Mouse (Mus musculus): ENCODE measurements around the gene 4933434E20Rik.

Gene 4933434E20Rik

DNA sequence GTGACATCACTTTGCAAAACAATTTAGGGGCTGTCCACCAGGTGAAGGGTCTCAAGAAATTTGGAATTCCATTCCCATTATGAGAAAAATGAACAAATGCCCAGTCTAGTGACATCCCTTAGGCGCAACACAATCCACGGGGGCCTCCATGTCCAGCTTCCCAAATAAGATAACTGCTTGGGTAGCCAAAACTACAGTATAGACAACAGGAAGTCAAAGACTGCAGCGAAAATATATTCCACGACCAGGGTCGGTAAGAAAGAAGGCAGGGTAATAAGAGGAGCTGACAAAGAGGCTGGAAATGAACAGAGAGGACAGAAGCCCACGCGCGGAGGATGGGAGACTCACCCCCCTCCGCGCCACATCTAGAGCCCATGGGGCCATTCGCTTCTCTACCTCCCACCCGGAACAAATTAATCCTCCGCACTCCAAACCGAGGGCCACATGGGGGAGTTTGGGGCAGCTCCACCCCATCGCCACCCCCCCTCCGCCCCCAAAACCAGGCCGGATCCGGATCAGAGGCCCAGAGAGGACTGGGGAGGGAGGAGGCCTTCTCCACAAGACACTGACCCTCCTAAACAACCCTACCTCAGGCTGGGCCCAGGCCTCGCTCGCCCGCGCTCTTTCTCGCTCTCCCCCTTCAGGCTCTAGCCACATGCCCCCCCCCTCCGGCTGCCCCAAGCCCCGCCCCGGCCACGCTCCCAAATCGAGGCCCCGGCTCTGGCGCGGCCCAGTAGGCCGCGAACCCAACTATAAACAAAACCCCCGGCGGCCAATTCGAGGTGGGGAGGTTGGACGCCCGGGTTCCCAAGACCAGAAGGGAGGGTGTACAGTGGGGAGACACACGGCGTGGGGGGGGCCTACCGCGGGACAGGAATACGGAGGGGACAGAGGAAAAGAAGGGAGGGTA is at the start of gene 4933434E20Rik:
TSS of gene 4933434E20Rik (plus strand) at position 196 of the 910 bp plus-strand sequence.
- DNase-seq (ENCODE audit: low read depth, low spot score), result peak; percentile 51

DNA sequence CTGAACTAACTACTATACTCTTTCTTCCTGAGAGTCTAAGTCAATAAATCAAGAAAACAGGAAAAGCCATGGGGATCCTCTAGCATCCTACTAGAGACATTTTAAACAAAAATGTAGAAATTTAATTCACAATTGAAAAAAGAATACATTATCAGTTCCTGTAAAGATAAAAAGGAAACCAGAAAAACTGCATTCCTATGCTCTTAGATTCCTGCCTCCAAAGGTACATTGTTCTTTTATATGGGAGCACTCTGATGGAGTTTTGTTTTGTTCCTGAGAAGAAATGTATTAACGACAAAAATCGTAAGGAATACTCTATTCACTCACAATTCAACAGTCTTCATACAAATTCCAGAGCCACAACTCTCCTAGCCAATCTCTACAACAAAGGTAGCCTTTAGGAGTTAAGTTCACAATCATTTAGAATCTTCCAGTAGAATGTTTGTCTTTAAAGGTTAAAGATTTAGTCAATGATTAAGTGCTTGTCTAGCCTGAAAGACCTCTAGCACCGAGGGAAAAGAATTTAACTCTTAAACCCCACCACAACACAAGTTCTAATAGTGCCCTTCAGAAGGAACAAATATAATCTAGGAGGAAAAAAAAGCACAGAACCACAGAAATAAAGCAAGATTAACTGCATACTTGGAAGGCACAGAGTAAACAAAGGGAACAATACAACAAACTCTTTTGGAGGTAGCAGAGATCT is 47.2 kb upstream of the 4933434E20Rik start:
- DNase-seq (ENCODE audit: low read depth, low spot score), result no peak

DNA sequence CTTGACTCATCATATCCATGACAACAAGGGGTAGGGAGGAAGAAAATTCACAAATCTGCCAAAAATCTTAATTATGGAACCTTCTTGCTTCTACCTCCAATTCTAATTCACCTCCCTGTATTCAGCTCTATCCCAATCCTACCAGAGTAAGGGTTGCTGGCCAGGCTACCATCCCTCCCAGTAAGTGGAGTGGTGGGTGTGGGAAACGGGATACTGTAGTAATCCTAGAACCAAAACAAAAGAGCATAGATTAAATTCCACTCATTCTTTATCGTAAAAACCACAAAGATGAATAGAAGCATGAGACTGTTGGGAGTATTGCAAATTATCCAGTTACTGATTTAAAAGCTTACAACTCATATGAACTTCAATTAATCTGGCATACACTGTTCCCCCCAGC is 41.1 kb upstream of the 4933434E20Rik start:
- DNase-seq (ENCODE audit: low read depth, low spot score), result no peak

DNA sequence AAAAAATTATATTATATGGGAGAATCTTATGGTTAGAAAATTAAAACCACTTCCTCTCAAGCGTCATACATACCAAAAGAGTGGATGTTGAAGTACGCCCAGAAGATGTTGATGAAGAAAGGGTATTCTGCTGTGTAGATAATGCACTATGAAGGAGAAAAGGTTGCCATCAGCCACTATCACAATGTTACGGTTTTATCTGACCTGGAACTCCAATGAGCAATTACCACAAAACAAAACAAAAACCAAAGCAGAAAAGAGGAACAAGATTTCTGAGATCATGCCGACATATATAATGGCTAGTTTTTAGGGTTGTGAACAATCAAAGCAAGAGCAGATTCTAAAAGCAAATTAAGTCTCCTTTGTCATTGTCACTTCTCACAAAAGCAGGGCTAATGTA is 34.8 kb upstream of the 4933434E20Rik start:
- no peak for DNase-seq (ENCODE audit: low read depth, low spot score)

DNA sequence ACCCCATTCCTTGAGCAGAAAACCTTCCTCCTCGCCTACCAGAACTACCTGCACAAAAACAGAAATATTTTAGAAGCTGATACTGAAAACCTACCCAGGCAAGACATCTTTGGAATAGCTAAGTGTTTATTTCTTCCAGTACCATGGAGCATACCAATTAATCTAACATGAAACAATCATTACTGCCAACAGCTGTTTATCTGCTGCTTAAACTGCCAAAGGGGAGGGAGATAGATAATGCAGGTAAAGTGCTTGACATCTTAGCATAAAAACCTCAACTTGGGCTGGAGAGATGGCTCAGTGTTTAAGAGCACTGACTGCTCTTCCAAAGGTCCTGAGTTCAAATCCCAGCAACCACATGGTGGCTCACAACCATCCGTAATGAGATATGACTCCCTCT is 16.8 kb upstream of the 4933434E20Rik start:
- no peak for DNase-seq (ENCODE audit: low read depth, low spot score)

DNA sequence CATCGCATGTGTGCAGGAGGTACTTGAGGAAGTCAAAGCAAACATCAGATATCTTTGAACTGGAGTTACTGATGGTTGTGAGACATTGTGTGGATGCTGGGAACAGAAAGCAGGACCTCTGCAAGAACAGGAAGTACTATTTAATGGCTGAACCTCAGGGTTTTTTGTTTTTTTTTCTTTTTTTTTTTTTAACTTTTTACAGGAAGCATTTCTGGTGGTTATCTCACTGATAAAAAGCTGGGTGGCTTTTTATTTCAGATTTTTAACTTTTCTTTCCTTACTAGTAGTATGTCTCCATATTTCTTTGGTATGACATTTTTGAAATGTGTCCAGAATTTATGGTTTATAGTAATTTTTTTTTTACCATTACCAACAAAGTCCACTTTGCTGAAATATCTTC is 15.2 kb upstream of the 4933434E20Rik start:
- no peak for DNase-seq (ENCODE audit: low read depth, low spot score)

DNA sequence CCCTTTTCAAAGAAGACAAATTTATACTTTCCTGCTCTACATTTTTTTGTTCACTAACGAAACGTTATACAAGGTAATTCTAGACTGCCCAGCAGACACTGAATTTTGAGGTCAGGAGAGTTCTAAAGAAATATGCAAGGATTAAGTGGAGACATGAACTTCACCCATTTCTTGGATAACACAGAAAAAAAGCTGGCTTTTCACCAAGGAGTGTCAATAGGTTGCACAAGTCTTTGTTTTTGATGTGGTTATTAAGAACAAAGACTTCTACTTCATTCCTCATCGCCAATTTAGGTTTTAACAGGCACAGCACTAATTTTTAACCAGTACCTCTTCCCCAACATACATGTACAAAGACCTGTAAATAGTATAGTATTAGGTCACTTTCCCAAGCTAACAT is 1.7 kb upstream of the 4933434E20Rik start:
- no peak for DNase-seq (ENCODE audit: low read depth, low spot score)

DNA sequence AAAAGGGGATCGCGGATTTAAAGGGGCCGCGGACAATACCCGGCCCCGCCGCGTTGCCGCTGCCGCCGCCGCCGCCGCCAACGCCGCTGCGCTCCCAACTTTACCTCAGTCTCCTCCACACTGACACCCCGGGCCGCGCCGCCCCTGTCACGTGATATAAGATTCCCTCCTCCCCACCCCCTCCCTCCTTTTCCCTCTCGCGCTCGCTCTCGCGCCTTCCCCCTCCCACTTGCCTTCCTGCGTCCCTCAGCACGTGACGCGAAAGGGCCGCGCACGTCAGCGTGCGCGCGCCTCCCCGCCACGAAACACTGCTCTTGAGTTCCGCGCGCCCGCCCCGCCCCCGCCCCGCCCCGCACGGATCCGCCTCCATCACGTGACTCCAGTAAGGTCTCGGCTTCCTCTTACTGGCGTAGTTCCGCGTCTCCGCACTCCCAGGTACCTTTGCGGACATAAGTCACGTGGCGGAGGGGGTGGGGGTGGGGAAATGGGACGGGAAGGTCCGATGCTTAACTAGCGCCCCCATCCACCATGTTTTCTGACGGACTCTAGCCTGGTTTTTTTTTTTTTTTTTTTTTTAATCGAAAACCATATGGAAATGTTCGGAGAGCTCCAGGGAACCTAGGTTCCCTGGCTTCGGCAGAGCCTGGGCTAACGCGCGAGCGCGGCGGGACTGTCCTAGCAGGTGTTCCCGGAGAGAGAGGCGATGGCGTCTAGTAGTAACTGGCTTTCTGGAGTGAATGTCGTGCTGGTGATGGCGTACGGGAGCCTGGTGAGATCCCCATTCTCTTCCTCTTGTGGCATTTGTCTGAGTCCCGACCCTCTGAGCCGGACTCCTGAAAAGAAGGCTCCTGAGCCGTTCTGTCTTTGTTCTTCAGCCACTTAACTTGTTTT is 1.2 kb downstream of the 4933434E20Rik start, which contains the start of gene Ubap2l:
TSS of gene Ubap2l (minus strand) at position 278 of the 891 bp plus-strand sequence.
- DNase-seq (ENCODE audit: low read depth, low spot score), result peak; percentile 99

DNA sequence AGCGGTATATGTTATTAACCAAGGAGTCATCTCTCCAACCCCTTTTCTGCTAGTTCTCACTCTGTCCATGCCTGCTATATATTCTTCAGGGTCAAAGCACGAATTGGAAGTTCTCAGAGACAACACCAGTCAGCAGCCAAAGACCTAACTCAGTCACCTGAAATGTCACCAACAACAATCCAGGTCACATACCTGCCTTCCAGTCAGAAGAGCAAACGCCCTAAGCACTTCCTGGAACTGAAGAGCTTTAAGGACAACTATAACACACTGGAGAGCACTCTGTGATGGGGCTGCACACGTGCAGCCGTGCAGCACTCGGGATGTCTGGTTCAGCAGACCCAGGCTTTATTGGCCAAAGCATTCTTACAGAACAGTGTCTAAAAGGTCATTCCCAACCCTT is 10.1 kb downstream of the 4933434E20Rik start:
- no peak for DNase-seq (ENCODE audit: low read depth, low spot score)

DNA sequence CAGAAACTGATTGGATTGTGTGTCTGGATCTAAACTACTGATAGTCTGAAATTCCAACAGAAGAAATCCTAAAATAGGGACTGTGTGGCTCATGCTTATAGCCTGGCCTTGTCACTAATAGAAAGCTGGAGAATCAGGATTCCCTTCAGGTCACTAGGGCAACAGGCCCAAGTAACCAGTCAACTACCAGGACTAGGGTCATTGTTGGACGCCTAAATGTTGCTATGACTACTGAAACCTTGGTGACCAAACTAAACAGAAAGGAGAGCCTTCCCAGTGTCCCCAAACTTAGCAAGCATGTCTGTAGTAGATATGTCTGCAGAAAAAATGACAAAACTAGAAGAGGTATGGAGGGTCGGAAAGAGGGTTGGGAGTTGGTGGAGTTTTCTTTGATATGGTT is 11.1 kb downstream of the 4933434E20Rik start:
- no peak for DNase-seq (ENCODE audit: low read depth, low spot score)

DNA sequence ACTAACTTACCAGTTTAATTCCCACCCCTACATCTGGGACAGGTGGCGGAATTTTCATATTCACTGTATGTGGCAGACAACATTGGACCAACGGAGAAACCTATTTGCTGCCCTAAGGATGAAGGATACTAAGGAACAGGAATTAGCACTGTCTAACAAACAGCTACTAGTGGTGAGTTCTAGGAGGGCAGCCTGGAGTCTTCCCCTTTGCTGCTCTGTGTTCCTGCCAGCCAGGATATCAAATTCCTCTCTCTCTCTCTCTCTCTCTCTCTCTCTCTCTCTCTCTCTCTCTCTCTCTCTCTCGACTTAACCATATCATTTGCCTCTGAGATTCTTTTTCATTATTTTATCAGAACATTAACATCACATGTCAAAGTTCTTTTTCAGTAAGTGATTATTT is 12.9 kb downstream of the 4933434E20Rik start:
- DNase-seq (ENCODE audit: low read depth, low spot score), result no peak

DNA sequence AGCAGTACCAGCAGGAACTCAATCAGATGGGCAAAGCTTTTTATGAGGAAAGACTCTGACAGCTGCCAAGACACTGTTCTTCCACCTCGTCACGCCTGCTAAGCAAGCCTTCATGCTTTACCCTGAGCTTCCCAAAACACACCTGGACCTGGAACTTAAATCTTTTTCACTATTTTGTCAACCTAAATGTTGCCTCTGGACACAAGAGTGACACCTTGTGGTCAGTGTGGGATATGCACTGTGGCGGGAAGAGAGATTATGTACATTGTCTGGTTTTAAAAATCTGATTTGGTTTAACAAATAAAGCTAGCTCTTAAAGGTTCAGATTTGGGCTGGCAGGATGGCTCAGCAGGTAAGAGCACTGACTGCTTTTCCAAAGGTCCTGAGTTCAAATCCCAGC is 14.1 kb downstream of the 4933434E20Rik start:
- peak; percentile 61 for DNase-seq (ENCODE audit: low read depth, low spot score)

DNA sequence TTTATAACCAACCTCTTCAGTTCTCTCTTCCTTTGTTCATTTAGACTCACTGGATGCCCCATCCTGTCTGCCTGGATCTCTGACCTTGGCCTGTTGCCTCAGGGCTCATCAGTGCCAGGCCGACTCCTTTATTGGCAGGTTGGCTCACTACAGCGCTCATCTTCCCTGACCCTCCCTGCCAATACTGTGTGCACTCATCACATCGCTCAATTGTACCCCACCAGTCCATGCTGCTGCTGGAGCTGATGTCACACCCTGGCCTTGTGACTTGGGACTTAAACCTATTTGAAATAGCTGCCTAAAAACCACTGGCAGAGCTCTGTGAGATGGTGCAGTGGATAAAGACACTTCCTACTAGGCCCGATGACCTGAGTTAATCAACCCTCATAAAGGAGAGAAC is 16.4 kb downstream of the 4933434E20Rik start:
- DNase-seq (ENCODE audit: low read depth, low spot score), result no peak

DNA sequence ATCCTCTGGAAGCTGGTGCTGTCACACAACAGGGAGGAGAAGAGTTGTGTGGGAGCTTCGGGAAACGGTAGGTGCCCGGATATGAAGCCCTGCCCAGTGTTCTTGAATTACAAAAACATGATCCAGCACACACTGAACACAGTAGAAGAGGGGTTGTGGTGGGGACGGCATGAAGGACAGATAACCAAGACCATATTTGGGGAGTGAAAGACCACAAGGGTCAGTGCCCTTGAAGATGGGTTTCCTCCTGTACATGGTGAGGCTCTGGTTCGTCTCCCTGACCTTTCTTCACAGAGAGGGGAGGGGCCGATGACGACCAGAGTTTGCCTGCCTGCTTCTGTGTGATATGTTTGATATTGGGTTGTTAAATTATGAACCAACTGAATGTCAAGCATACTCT is 18.3 kb downstream of the 4933434E20Rik start:
- no peak for DNase-seq (ENCODE audit: low read depth, low spot score)

DNA sequence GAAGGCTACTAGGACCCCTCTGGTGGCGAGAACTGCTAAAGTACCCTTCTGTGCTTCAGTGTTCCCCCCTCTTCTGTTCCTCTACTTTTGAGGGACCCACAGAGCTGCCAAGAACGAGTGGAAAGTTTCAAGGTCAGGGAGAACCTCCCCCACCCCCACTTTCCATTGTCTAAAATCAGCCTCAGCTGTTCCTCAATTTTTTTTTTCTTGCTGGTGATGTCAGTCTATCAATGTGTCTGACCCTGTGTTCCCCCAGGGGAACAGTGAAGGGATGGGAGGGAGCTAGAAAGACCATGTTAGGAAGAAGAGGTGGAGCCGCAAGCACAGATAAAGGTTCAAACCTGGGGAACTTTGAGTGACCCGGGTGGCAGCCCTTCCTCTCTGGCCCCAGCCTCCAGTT is 20.9 kb downstream of the 4933434E20Rik start, which contains the start of gene Tpm3:
TSS of gene Tpm3 (plus strand) at position 356 of the 400 bp plus-strand sequence.
- DNase-seq (ENCODE audit: low read depth, low spot score), result no peak

DNA sequence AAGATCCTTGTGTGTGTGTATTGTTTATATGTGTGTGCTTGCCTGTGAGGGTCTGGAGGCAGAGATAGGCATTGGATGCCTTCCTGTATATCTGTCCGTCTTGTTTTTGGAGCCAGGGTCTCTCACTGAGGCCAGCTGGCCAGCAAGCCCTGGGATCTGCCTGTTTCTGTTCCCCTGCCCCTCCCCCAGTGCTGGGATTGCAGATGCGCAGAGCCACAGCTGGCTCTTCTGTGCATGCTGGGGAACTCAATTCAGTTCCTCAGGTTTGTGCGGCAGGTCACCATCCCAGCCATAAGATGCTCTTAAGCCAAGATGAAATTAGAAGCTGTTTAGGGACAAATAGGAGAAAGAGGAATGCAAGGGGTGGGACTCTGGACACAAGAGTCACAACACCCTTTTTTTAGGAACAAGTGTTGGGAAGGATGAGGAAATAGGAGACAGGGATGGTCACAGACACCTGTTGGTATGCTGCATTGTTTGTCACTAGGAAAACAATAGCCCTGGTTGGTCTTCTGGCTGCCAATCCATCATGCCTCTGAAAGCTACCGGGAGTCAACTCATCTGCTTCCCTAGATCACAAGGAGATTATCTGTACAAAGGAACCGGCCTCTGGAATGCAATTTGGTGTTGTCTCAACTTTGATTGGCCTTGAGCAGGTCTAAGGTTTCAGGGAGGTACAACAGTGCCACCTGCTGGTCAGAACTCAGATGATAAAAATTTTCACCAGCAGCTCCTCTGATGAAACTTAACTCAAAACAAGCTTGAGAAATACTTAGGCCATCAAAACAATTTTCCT is 25.7 kb downstream of the 4933434E20Rik start:
- DNase-seq (ENCODE audit: low read depth, low spot score), result peak; percentile 94

DNA sequence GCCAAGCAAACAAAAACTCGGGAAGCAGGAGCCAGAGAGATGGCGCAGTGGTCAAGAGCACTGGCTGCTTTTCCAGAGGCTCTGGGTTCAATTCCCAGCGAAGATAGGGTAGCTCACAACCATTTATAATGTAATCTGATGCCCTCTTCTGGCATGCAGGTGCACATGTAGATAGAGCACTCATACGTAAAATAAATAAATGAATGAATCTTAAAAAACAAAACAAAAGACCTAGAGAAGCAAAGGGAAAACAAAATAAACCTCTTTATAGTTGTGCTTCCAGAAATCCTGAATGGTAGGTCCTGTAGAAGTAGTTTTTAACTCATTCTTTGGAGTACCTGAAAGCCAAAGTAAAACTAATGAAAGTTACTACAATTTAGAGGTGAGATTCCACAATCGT is 26.8 kb downstream of the 4933434E20Rik start:
- DNase-seq (ENCODE audit: low read depth, low spot score), result no peak

DNA sequence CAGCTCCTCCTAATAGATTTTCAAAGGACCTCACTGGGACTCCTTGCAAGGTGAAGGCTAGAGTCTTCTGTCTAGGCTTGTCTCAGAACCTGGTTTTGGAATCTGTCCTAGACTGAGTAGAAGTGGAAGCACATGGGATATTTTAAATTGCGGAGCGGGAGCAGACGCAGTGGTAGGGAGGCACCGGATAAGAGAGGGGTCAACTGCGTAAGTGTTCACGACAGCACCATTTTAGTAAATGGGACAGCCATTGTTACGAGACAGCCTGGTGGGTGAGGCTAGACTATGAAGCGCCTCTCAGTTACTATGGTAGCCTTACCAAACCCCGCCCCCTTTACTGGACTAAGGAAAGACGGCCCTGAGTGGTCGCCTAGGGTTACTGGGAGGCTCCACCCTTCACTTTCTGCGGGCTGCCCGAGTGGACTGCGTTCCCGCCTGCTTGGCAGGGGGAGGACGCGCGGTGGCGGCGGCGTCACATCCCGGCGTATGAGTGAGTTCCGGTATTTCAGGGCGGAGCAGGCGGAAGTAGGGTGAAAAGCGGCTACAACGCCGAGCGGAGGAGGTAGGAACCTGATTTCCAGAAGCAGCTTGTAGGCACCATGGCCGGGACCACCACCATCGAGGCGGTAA is 27.8 kb downstream of the 4933434E20Rik start:
- DNase-seq (ENCODE audit: low read depth, low spot score), result peak; percentile 99

DNA sequence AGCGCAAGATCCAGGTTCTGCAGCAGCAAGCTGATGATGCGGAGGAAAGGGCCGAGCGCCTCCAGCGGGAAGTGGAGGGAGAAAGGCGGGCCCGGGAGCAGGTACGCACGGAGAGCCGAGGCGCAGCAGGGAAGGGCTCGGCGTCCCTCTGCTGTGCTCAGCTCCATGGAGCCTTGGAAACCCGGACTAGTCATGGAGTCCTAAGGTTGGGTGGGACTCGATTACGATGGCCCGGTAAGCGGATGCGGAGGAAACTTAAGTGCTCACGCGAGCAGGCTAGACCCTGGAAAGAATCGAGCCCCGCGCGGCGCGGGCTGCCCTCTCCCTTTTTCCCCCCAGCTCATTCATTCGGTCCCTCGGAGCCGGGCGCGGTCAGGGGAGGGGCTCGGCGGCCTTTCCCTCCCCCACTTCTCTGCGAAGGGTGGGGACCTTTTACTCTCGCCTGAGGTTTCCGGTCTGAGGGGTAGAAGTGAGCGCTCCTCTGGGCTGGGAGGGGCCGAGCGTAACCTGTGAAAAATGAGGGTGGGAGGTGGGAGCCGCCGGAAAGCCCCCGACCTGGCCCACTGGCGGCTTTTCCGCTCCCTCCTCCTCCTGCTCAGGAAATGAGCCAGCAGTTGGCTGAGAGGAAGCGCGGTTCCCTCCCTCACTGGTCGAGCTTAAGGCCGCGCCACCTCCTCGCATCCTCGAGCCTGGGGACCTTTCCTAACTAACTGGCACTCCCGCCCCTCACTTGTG is 28.5 kb downstream of the 4933434E20Rik start:
- peak; percentile 94 for DNase-seq (ENCODE audit: low read depth, low spot score)

DNA sequence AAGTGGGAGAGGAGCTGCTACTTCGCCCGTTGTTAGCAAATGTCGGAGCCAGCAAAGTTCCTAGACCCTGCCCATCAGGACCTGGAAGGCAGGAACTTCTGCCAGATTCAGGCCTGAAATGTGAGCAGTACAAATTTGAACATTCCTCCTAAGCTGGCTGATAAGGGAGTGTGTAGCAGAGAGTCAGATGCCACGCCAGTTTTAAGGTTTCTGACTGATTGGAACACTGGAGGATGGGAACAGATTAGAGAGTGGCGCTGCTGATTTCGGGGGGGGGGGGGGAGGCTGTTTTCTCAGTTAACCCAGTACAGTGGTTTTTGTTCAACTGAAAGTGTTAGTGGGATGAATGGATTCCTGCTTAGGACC is 29.0 kb downstream of the 4933434E20Rik start:
- DNase-seq (ENCODE audit: low read depth, low spot score), result no peak
